Comparison of ENCODE assay signal across 33 mouse cellular contexts in genomic region chr3:55452464-55452863, GRCm38 (mm10). TPM values are rescaled to one million over a fixed set of nuclear protein-coding genes. Genes with fewer than 3 reads are reported as not detected.
A peak's percentile ranks its signal among the peaks of the same experiment; 100 is the strongest.
DNase-seq lines count a peak whose midpoint lies in the region; ATAC-seq and TF ChIP-seq lines count a peak whose summit lies in the region.
"Had no signal": no experiment of that assay in that cellular context is flagged by ENCODE, and none has a peak within 500 bp of the region (broad histone marks: within the 10 kb centered on the region; RNA-seq: fewer than 3 reads in every experiment).

No protein-coding gene starts in this region.

- ATAC-seq in frontal cortex, adult (ENCODE audit: low TSS enrichment), result 0 out of 2 replicates have a peak, but pooled peaks have one; percentile 13
- ATAC-seq: activated CD4-positive, CD25-positive, alpha-beta regulatory T cell, adult 4 months; forebrain, embryonic 14.5 days; forebrain, postnatal 0 days; hindbrain, embryonic 16.5 days had no signal

- intact Hi-C loops in gastrocnemius, postnatal 14 days (cut with DNase I; ENCODE audit: low total_unique reads), result no loop called here

- DNase-seq in frontal cortex, postnatal 10 days (ENCODE audit: low spot score in 2 of 2), result no peak
- DNase-seq in lung, adult 2 months, result peak; percentile 19
- DNase-seq in lung, postnatal 14 days, result peak; percentile 7
- no peak for DNase-seq in thymus, postnatal 0 days (ENCODE audit: low spot score)
- no peak for DNase-seq in adipocyte (ENCODE audit: low spot score)
- DNase-seq in gastrocnemius, postnatal 14 days, result no peak
- DNase-seq: adrenal gland, postnatal 10 days; adrenal gland, postnatal 36 days; cerebellum, adult 11 months; cerebellum, adult 2 months; cerebellum, adult 9-11 months; cerebellum, postnatal 25 days; forebrain, postnatal 0 days; gastrocnemius, postnatal 10 days; heart, postnatal 10 days; heart, postnatal 36 days had no signal

- no peak for TF ChIP-seq CTCF in lung, adult 2 months (IDR thresholded peaks at IDR 0.05; ENCODE audit: insufficient read depth, low read length)

- WGBS in lung, adult 2 months, result 74% methylated on average over 2 of the region's 2 CpGs

- H3K4me3 ChIP-seq in lung, adult 2 months (replicated peaks; ENCODE audit: extremely low read depth, low read depth, low read length), result no peak overlapping the region
- H3K4me3 ChIP-seq: embryonic facial prominence, embryonic 12.5 days; embryonic facial prominence, embryonic 15.5 days; heart, embryonic 12.5 days; heart, embryonic 15.5 days; hindbrain, embryonic 10.5 days; hindbrain, embryonic 13.5 days had no signal

- no peak for TF ChIP-seq POLR2A in lung, adult 2 months (IDR thresholded peaks at IDR 0.05; ENCODE audit: borderline replicate concordance, extremely low read depth, low read depth, low read length)

- H3K4me1 ChIP-seq in lung, adult 2 months (ENCODE audit: control insufficient read depth, insufficient read depth, low read length), result no peaks in the 10 kb centered on the region
- H3K4me1 ChIP-seq: heart, embryonic 12.5 days; heart, embryonic 15.5 days; hindbrain, embryonic 10.5 days had no signal

RNA-seq across cellular contexts. Expression of gene Gm21954, which starts 19.5 kb away (rescaled TPM):
- polyA plus RNA-seq in lung, adult 2 months (2012; rRNA removed), result not detected in 2 replicates
- not detected in 2 replicates for polyA plus RNA-seq in thymus, postnatal 0 days (2015; fragmentation: Nextera tagmentation; extraction: Ambion mirVana)
- total RNA-seq in gastrocnemius, postnatal 14 days (2021), result not detected
- total RNA-seq: adrenal gland, adult 18-20 months; adrenal gland, postnatal 10 days; adrenal gland, postnatal 36 days; common myeloid progenitor, adult 5-6 weeks; ES-E14; forebrain, postnatal 0 days; gastrocnemius, adult 18-20 months; gastrocnemius, postnatal 10 days; gastrocnemius, postnatal 4 days; heart, adult 8-10 months; heart, postnatal 10 days; heart, postnatal 36 days had no signal
- polyA plus RNA-seq: activated CD4-positive, CD25-positive, alpha-beta regulatory T cell, adult 4 months; cerebellum, adult 2 months; embryonic facial prominence, embryonic 12.5 days; embryonic facial prominence, embryonic 15.5 days; forebrain, embryonic 11.5 days; forebrain, embryonic 14.5 days; forebrain, postnatal 0 days; heart, embryonic 12.5 days; heart, embryonic 15.5 days; hindbrain, embryonic 10.5 days; hindbrain, embryonic 13.5 days; hindbrain, embryonic 16.5 days had no signal

Comparison
In these comparisons a context has a peak if more than half of its experiments do, and no peak if none do; other contexts are left out.
1. DNase-seq: peak in lung, adult 2 months (single experiment) and lung, postnatal 14 days (single experiment); none in frontal cortex, postnatal 10 days (0 of 2), thymus, postnatal 0 days (single experiment), adipocyte (single experiment) and gastrocnemius, postnatal 14 days (single experiment).